Mouse (Mus musculus): ENCODE data around the gene Cgrrf1. TPM values are rescaled to one million over a fixed set of nuclear protein-coding genes. Genes with fewer than 3 reads are reported as not detected.

Gene Cgrrf1
- polyA plus RNA-seq, 1 experiment from 2014 or later, result 13.0 TPM

Other genes with a start within 250 kb of the Cgrrf1 start
- 14.0 and 16.3 TPM in 2 replicates for gene Cdkn3, start 71.6 kb upstream of the Cgrrf1 start, polyA plus RNA-seq (2015; fragmentation: Nextera tagmentation; extraction: Ambion mirVana)
- gene Cnih1, start 43.7 kb upstream of the Cgrrf1 start, polyA plus RNA-seq (2015; fragmentation: Nextera tagmentation; extraction: Ambion mirVana), result 155 and 159 TPM in 2 replicates
- gene Gmfb, start 9.9 kb upstream of the Cgrrf1 start, polyA plus RNA-seq (2015; fragmentation: Nextera tagmentation; extraction: Ambion mirVana), result 128 and 135 TPM in 2 replicates
- 5.9 and 6.6 TPM in 2 replicates for gene Samd4, start 50.7 kb downstream of the Cgrrf1 start, polyA plus RNA-seq (2015; fragmentation: Nextera tagmentation; extraction: Ambion mirVana)

All from forebrain, embryonic 16.5 days (tissue).